Mouse (Mus musculus) monocyte, adult 2 months (primary cell): ENCODE results near the gene Nkd1.

Source experiments
- DNase-seq, 2 experiments: peaks; one replicate each; pipeline ENCODE4 v3.0.0; 2022; ENCODE audit warnings: low spot score in 2 of 2, low read depth in 1 of 2

Gene Nkd1

GRCm38 (mm10) chr8:88520985-88521527 is at the start of gene Nkd1:
Gene Nkd1, plus strand, starts transcription at chr8:88521354.
- no peak for DNase-seq

GRCm38 (mm10) chr8:88481290-88481689 is 39.9 kb upstream of the Nkd1 start:
- DNase-seq = no peak

- DNase-seq = no peak
Measured at GRCm38 (mm10) chr8:88488391-88488829, 32.7 kb upstream of the Nkd1 start.

GRCm38 (mm10) chr8:88494076-88494475 is 27.1 kb upstream of the Nkd1 start:
- no peak for DNase-seq

- no peak for DNase-seq
Measured at GRCm38 (mm10) chr8:88495071-88495805, 25.9 kb upstream of the Nkd1 start.

GRCm38 (mm10) chr8:88502143-88502542 is 19.0 kb upstream of the Nkd1 start:
- no peak for DNase-seq

GRCm38 (mm10) chr8:88506981-88507380 is 14.2 kb upstream of the Nkd1 start:
- no peak for DNase-seq

GRCm38 (mm10) chr8:88511061-88511460 is 10.1 kb upstream of the Nkd1 start:
- no peak for DNase-seq

- DNase-seq = no peak
Measured at GRCm38 (mm10) chr8:88512094-88512794, 8.9 kb upstream of the Nkd1 start.

GRCm38 (mm10) chr8:88518047-88518446 is 3.1 kb upstream of the Nkd1 start:
- no peak for DNase-seq

GRCm38 (mm10) chr8:88520381-88520780 is 773 bp upstream of the Nkd1 start:
- DNase-seq = no peak

GRCm38 (mm10) chr8:88521541-88522414 is 624 bp downstream of the Nkd1 start:
- no peak for DNase-seq

GRCm38 (mm10) chr8:88522433-88523030 is 1.4 kb downstream of the Nkd1 start:
- no peak for DNase-seq

- no peak for DNase-seq
Measured at GRCm38 (mm10) chr8:88523621-88524020, 2.5 kb downstream of the Nkd1 start.

GRCm38 (mm10) chr8:88524132-88524531 is 3.0 kb downstream of the Nkd1 start:
- no peak for DNase-seq

- no peak for DNase-seq
Measured at GRCm38 (mm10) chr8:88524851-88525250, 3.7 kb downstream of the Nkd1 start.

GRCm38 (mm10) chr8:88526296-88526695 is 5.1 kb downstream of the Nkd1 start:
- DNase-seq = no peak

- DNase-seq = no peak
Measured at GRCm38 (mm10) chr8:88528186-88528585, 7.0 kb downstream of the Nkd1 start.

GRCm38 (mm10) chr8:88529798-88530197 is 8.6 kb downstream of the Nkd1 start:
- DNase-seq = no peak

GRCm38 (mm10) chr8:88537081-88537480 is 15.9 kb downstream of the Nkd1 start:
- DNase-seq = no peak
